Mouse (Mus musculus) left cerebral cortex, adult 2 months (tissue): ENCODE measurements around the gene Trp53. TPM values are rescaled to one million over a fixed set of nuclear protein-coding genes. Genes with fewer than 3 reads are reported as not detected.
A peak's percentile ranks its signal among the peaks of the same experiment; 100 is the strongest.
"Not testable (repeated sequence)": the region's sequence is repeated elsewhere in the genome, so short reads cannot be mapped to it uniquely, and the experiment has no call there.

Experiments used
- DNase-seq, 2 experiments: peaks; one replicate each; pipeline ENCODE4 v3.0.0; 2021 to 2022; ENCODE audit warnings: low spot score in 2 of 2, mixed read lengths in 1 of 2; ENCODE audit errors: extremely low spot score in 1 of 2
- H3K27ac ChIP-seq: fragments of 200-600 bp; 2 replicates; pipeline ENCODE4 v1.8.1; 2022
- H3K4me3 ChIP-seq: fragments of 200-600 bp; 2 replicates; pipeline ENCODE4 v1.8.1; 2022
- CTCF ChIP-seq: fragments of 200-600 bp; IDR thresholded peaks from 2 replicates; pipeline ENCODE4 v1.8.1; 2022; ENCODE audit warnings: antibody characterized with exemption, mild to moderate bottlenecking, moderate library complexity
- intact Hi-C: fragments of 180-260 bp; cut with DNase I; formaldehyde crosslinking; loops from one replicate; pipeline ENCODE4 v1.15.1; 2025
- long read RNA-seq, 2 experiments: library from polyadenylated mRNA; stranded (forward); transcript quantifications; one replicate each; pipeline ENCODE4 v2.0.0; 2021; ENCODE audit warnings: borderline mapping rate in 2 of 2
- total RNA-seq, 2 experiments: library from RNA; stranded (reverse); gene quantifications; 2 replicates each; pipeline ENCODE4 v1.2.3; 2021

Gene Trp53
- 10 to 100 TPM; 23.7 TPM for total RNA-seq
- long read RNA-seq, experiment 1, transcript Trp53-203 (11 exons, 1,771 nt), result major isoform, 14 of 25 reads
- long read RNA-seq, experiment 1, partial matches to known transcripts, result 0 of 25 reads
- long read RNA-seq, experiment 1, other reads (novel, unspliced or antisense), result 7 of 25 reads
- long read RNA-seq, experiment 2, transcript Trp53-203 (11 exons, 1,771 nt), result major isoform, 6 of 16 reads
- long read RNA-seq, experiment 2, partial matches to known transcripts, result 4 of 16 reads
- long read RNA-seq, experiment 2, other reads (novel, unspliced or antisense), result 3 of 16 reads

DNA sequence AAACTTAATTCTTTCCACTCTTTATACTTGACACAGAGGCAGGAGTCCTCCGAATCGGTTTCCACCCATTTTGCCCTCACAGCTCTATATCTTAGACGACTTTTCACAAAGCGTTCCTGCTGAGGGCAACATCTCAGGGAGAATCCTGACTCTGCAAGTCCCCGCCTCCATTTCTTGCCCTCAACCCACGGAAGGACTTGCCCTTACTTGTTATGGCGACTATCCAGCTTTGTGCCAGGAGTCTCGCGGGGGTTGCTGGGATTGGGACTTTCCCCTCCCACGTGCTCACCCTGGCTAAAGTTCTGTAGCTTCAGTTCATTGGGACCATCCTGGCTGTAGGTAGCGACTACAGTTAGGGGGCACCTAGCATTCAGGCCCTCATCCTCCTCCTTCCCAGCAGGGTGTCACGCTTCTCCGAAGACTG is at the start of gene Trp53, which contains the start of gene Wrap53:
Trp53 (plus strand) TSS at position 269 of the 424 bp plus-strand sequence.
Wrap53 (minus strand) TSS at position 165 of the 424 bp plus-strand sequence.
- H3K4me3 ChIP-seq, result peak within 1 kb of the TSS; percentile 91
- TF ChIP-seq CTCF, result no peak
- peak; percentile 82 to 87 for DNase-seq
- intact Hi-C loops, result loop anchor here (5.0 kb wide), 1 partner anchor 163 kb away; no protein-coding TSS in a partner anchor
- peak within 1 kb of the TSS; percentile 97 for H3K27ac ChIP-seq

- H3K4me3 ChIP-seq, DNase-seq, H3K27ac ChIP-seq, intact Hi-C loops: not testable (repeated sequence)
- TF ChIP-seq CTCF, result peak; percentile 23
Measured at GRCm38 (mm10) chr11:69530755-69531154, 49.4 kb upstream of the Trp53 start.

GRCm38 (mm10) chr11:69532480-69533150 is 47.5 kb upstream of the Trp53 start:
- intact Hi-C loops, result no loop called here
- no peak overlapping the region for H3K27ac ChIP-seq
- DNase-seq, result no peak
- no peak overlapping the region for H3K4me3 ChIP-seq
- no peak; the same call in none of the 2 replicates for TF ChIP-seq CTCF

DNA sequence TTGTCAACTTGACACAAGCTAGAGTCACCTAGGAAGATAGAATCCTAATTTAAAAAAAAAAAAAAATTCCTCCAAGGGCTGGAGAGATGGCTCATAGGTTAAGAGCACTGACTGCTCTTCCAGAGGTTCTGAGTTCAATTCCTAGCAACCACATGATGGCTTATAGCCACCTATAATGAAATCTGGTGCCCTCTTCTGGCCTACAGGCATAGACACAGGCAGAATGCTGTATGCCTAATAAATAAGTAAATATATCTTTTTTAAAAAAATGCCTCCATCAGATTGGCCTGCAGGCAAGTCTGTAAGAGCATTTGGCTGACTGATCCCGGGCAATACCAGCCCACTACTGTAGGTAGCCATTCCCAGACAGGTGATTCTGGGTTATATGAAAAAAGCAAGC is 45.2 kb upstream of the Trp53 start:
- H3K27ac ChIP-seq, result no peak overlapping the region
- no peak overlapping the region for H3K4me3 ChIP-seq
- intact Hi-C loops, result no loop called here
- no peak for DNase-seq
- peak; percentile 35 for TF ChIP-seq CTCF

- intact Hi-C loops, result loop anchor here (5.0 kb wide), 1 partner anchor 37 kb away; no protein-coding TSS in a partner anchor
- Histone ChIP-seq H3K27ac (no peak overlapping the region), H3K4me3 (no peak overlapping the region)
- no peak for TF ChIP-seq CTCF
- no peak for DNase-seq
Measured at GRCm38 (mm10) chr11:69540700-69541099, 39.5 kb upstream of the Trp53 start.

GRCm38 (mm10) chr11:69541741-69542140 is 38.4 kb upstream of the Trp53 start:
- not testable (repeated sequence) for DNase-seq, H3K4me3 ChIP-seq, H3K27ac ChIP-seq
- intact Hi-C loops, result loop anchor here (5.0 kb wide), 1 partner anchor 36 kb away; no protein-coding TSS in a partner anchor

DNA sequence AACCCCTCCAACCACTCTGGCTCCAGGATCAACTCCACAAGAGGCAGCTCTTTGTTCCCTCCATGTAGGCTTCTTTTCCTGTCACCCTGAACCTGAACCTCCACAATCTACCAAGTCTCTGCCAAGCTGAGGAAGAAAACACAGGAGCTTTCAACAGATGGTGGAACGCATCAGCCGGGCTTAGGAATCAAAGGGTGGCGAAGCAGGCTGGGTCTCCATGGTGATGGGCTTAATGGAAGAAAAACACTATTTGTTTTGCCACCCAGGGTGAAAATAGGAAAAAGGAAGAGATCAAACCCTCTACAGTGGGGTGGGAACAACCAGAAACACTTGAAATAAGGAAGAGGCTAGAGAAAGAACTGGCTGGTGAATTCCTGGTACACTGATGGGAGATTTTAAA is 36.6 kb upstream of the Trp53 start:
- no peak for DNase-seq
- H3K27ac ChIP-seq, result no peak overlapping the region
- intact Hi-C loops, result loop anchor here (5.0 kb wide), 1 partner anchor 34 kb away; no protein-coding TSS in a partner anchor

GRCm38 (mm10) chr11:69545957-69546356 is 34.2 kb upstream of the Trp53 start:
- no peak; the same call in none of the 2 replicates for TF ChIP-seq CTCF
- H3K4me3 ChIP-seq, result peak overlapping the region; percentile 58
- DNase-seq, result no peak
- intact Hi-C loops, result no loop called here
- H3K27ac ChIP-seq, result peak overlapping the region; percentile 83

More for the DNA sequence above, 36.6 kb upstream of the Trp53 start:
- H3K4me3 ChIP-seq, result no peak overlapping the region
- TF ChIP-seq CTCF, result no peak

GRCm38 (mm10) chr11:69546423-69547053 is 33.6 kb upstream of the Trp53 start:
- intact Hi-C loops, result no loop called here
- peak overlapping the region; percentile 58 for H3K4me3 ChIP-seq
- peak; percentile 56 for TF ChIP-seq CTCF
- H3K27ac ChIP-seq, result peak overlapping the region; percentile 83
- DNase-seq, result peak; percentile 81 to 86

DNA sequence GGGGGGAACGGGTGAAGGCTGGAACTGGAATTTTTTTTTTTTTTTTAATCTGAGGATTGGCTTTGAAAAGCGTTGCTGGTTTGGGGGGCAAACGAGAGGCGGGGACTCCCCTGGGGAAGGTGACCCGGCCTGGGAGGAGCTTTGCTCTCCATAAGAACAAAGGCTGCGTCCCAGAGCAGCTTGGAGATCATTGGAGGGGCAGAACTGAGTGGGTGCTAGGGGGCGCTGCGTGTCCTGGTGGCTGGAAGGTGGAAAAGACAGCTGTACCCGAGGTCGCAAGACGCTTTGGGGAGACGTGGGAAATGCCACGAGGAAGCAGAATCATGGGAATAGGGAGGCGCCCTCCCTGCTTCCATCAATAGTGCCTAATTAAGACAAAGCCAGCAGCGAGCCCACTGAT is 33.1 kb upstream of the Trp53 start:
- intact Hi-C loops, result no loop called here
- H3K4me3 ChIP-seq, result peak overlapping the region; percentile 58
- H3K27ac ChIP-seq, result peak overlapping the region; percentile 83
- peak; percentile 42 to 51 for DNase-seq
- TF ChIP-seq CTCF, result peak; percentile 28

DNA sequence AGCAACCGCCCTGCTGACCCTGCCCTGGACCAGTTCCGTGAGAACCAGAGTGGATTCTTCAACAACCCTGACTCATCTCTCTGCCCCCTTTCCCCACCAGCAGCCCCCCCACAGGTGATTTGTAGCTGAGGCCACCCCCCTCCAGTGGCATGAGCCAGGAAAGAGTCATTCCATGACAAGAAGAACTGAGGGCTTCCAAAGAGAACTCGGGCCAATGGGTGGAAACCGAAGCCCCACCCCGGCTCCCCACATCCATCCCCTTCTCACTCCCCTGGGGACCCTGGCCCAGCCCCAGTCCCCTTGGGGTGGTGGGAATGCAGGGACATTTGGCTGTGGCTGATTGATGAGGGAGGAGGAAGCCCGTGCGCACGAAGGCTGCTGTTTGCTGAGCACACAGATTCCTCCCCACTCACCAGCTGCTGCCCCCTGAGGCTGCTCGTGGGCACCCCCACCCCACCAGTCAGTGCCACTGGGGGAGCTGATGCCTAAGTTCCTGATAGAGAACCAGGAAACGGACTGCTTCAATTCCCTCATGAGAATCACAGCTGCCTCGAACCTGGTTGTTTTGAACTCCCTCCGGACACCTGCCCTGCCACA is 31.0 kb upstream of the Trp53 start, which contains the start of gene Dnah2:
Dnah2 (minus strand) TSS at position 51 of the 597 bp plus-strand sequence.
- intact Hi-C loops, result no loop called here
- no peak for TF ChIP-seq CTCF
- H3K27ac ChIP-seq, result no peak within 1 kb of the TSS
- DNase-seq, result no peak
- no peak within 1 kb of the TSS for H3K4me3 ChIP-seq
